Mouse (Mus musculus): ENCODE measurements at regions not wholly inside any gene's neighbourhood (a gene's known extent, or its start where the extent isn't known, plus 50 kb on each side); places are given as distances from the start of the nearest gene placed in this dataset.

DNA sequence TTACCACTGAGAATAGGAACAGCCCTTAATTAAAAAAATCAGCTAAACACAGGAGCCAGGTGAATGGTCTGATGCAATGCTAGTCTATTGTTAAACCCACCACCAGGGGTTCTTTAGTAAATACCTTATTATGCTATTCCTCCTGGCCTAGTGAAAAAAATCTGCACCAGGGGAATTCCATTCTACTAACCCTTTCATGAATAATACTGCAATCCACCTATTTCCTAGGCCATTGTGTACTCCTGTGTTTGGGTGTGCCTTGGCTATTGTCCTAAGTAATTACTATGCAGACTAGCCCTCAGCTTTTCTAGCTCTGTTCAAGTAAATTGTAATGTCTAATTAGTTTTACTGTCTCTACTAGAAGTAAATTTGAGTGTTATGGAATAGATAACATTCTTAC lies 511.8 kb downstream of the Frk start:
- H3K4me1 ChIP-seq (ENCODE audit: insufficient read depth): no peaks in the 10 kb centered on the region

DNA sequence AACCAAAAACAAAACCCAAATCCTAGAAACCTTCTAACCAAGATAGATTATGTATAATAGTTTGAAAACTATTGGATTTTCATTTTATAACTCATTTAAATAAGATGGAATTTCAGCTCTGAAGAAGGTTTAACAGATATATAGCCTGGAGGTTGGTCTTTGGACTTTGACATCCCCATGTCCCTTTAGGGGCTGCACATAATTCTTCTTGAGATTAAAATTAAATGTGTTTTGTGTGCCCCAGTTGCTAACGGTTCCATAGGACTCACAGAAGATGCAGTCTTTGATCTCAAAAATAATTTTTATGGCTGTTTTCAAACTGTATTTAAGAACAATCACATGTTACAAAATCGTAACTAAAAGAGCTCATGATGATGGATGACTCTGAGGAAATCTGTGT lies 530.2 kb downstream of the Frk start:
- Histone ChIP-seq H3K27ac (ENCODE audit: low read depth) (no peak overlapping the region), H3K27me3 (ENCODE audit: insufficient read depth, low read length) (no peaks in the 10 kb centered on the region), H3K36me3 (ENCODE audit: insufficient read depth) (no peaks in the 10 kb centered on the region), H3K4me2 (no peak overlapping the region), H3K4me3 (ENCODE audit: low read depth, low read length) (no peak overlapping the region), H3K9me3 (ENCODE audit: low read depth, low read length) (no peaks in the 10 kb centered on the region), H3K4me1 (ENCODE audit: insufficient read depth) (no peaks in the 10 kb centered on the region), H3K9ac (no peak overlapping the region)
- TF ChIP-seq CTCF (IDR thresholded peaks at IDR 0.05; ENCODE audit: low read depth): no peak
- DNase-seq (no peak), ATAC-seq (ENCODE audit: insufficient read depth) (no peak)
- 49% methylated on average over 2 of the region's 2 CpGs for WGBS

More for the DNA sequence above, 511.8 kb downstream of the Frk start:
- no peaks in the 10 kb centered on the region for H3K9me3 ChIP-seq (ENCODE audit: low read depth, low read length)
- DNase-seq (no peak), ATAC-seq (ENCODE audit: insufficient read depth) (no peak)
- H3K27me3 ChIP-seq (ENCODE audit: insufficient read depth, low read length): no peaks in the 10 kb centered on the region
- H3K4me2 ChIP-seq: no peak overlapping the region
- no peak overlapping the region for H3K4me3 ChIP-seq (ENCODE audit: low read depth, low read length)
- TF ChIP-seq CTCF (IDR thresholded peaks at IDR 0.05; ENCODE audit: low read depth): no peak
- H3K27ac ChIP-seq (ENCODE audit: low read depth): no peak overlapping the region
- H3K9ac ChIP-seq: no peak overlapping the region
- H3K36me3 ChIP-seq (ENCODE audit: insufficient read depth): no peaks in the 10 kb centered on the region

DNA sequence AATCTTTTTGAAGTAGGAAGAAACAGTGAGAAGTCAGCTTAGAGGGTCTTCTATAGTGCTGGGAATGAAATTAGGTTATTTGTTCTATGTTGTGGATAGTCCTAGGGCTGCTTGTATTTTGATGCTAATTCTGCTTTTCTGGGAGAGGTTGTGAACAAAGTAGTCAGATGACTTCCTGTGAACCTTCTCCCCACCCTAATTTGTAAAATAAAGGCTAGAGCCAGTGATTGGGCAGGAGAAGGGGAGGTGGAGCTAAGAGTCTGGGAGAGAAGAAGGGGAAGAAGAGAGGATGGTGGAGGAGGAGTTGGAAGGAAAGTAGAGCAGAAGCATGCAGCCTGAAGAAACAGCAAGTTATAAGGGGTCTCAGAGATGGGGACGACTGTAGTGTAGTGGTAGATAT lies 533.2 kb downstream of the Frk start:
- Histone ChIP-seq H3K4me1 (ENCODE audit: insufficient read depth) (no peaks in the 10 kb centered on the region), H3K36me3 (ENCODE audit: insufficient read depth) (no peaks in the 10 kb centered on the region), H3K9ac (no peak overlapping the region), H3K27ac (ENCODE audit: low read depth) (no peak overlapping the region), H3K27me3 (ENCODE audit: insufficient read depth, low read length) (no peaks in the 10 kb centered on the region), H3K4me3 (ENCODE audit: low read depth, low read length) (no peak overlapping the region), H3K4me2 (no peak overlapping the region), H3K9me3 (ENCODE audit: low read depth, low read length) (no peaks in the 10 kb centered on the region)
- ATAC-seq (ENCODE audit: insufficient read depth): no peak
- DNase-seq: no peak
- WGBS: 83% methylated on average over 1 of the region's 1 CpGs
- TF ChIP-seq CTCF (IDR thresholded peaks at IDR 0.05; ENCODE audit: low read depth): no peak

- Histone ChIP-seq H3K9ac (no peak overlapping the region), H3K27me3 (ENCODE audit: insufficient read depth, low read length) (no peaks in the 10 kb centered on the region), H3K4me3 (ENCODE audit: low read depth, low read length) (no peak overlapping the region), H3K27ac (ENCODE audit: low read depth) (no peak overlapping the region), H3K36me3 (ENCODE audit: insufficient read depth) (no peaks in the 10 kb centered on the region), H3K4me1 (ENCODE audit: insufficient read depth) (no peaks in the 10 kb centered on the region), H3K4me2 (no peak overlapping the region), H3K9me3 (ENCODE audit: low read depth, low read length) (no peaks in the 10 kb centered on the region)
- DNase-seq (peak; percentile 11), ATAC-seq (ENCODE audit: insufficient read depth) (no peak)
- 8% methylated on average over 1 of the region's 1 CpGs for WGBS
- TF ChIP-seq CTCF (IDR thresholded peaks at IDR 0.05; ENCODE audit: low read depth): no peak
These were observed 574.1 kb downstream of the Frk start for GRCm38 (mm10) chr10:35057282-35057681.
